Mouse (Mus musculus) bone marrow, adult 2 months (tissue): ENCODE measurements around the gene Dnase2a. TPM values are rescaled to one million over a fixed set of nuclear protein-coding genes. Genes with fewer than 3 reads are reported as not detected.

Experiments
- H3K27ac ChIP-seq: fragments of 200-500 bp; 2 replicates; pipeline ENCODE4 v1.5.1; 2012; ENCODE audit warnings: low read depth, mild to moderate bottlenecking, control low read depth, inconsistent platforms, low read length; ENCODE audit not compliant: control insufficient read depth, poor library complexity, insufficient read depth
- H3K4me1 ChIP-seq: fragments of 200-500 bp; 2 replicates; pipeline ENCODE4 v1.6.1; 2011; ENCODE audit warnings: low read length; ENCODE audit not compliant: control insufficient read depth, insufficient read depth
- H3K4me3 ChIP-seq: fragments of 200-500 bp; replicated peaks from 2 replicates; pipeline ENCODE3; 2011; ENCODE audit warnings: mild to moderate bottlenecking, low read depth, low read length, control low read depth; ENCODE audit not compliant: control insufficient read depth
- CTCF ChIP-seq: fragments of 200-500 bp; IDR thresholded peaks from 2 replicates; pipeline ENCODE4 v1.5.1; 2011; ENCODE audit warnings: low read length, control low read depth; ENCODE audit not compliant: control insufficient read depth, insufficient read depth
- POLR2A ChIP-seq: fragments of 200-500 bp; IDR thresholded peaks from 2 replicates; pipeline ENCODE4 v1.6.1; 2011; ENCODE audit warnings: low read depth, mild to moderate bottlenecking, control low read depth, low read length, borderline replicate concordance; ENCODE audit not compliant: control insufficient read depth
- WGBS: fragments of 180-500 bp; shearing (Covaris S2); methylation state at CpG from one replicate; pipeline ENCODE4 v1.1.7; 2018; 5-methylcytosine and 5-hydroxymethylcytosine counted together
- polyA plus RNA-seq: library from polyadenylated mRNA; stranded (reverse); fragments of >200 nt; gene quantifications from 2 replicates; pipeline ENCODE4 v1.2.4, GENCODE M21; 2011; ENCODE audit warnings: low replicate concordance; ENCODE audit not compliant: missing spikeins, insufficient read depth, insufficient read length

Dnase2a gene
- polyA plus RNA-seq, 1 experiment: 54.0 TPM

DNA sequence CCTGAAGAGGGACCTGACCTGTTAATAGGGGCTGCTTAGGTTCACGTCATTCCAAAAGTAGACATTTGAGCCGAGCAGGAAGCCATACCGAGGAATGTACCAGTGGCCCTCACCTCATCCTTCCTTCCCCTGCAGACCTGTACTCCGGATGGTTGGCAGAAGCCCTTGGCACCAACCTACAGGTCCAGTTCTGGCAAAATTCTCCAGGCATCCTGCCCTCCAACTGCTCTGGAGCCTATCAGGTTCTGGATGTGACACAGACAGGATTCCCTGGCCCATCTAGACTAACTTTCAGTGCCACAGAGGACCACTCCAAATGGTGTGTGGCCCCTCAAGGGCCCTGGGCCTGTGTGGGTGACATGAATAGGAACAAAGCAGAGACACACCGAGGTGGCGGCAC is 2.2 kb downstream of the Dnase2a start:
- WGBS: 82% methylated on average over 6 of the region's 6 CpGs
- Histone ChIP-seq H3K27ac (no peak overlapping the region), H3K4me3 (no peak overlapping the region), H3K4me1 (peaks cover 3% of the 10 kb centered on the region)
- TF ChIP-seq POLR2A (no peak), CTCF (no peak)

DNA sequence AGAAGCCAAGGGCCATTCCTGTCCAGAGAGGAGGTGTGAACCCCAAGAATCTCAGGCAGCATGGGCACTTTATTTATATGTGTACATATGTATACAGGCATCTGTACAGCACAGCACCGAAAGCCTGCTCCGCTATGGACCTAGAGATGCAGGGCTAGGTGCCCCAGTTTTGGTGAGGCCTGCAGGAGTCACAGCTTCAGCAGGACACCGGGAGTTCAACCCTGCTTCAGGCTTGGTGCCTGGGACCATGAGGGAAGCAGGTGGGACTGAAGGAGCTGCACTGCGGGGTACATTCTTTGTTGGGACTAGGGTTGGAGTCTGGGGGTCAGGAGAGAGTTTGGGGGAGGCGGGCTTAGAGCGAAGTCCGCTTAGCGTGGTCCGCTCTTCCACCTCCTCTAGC is 3.5 kb downstream of the Dnase2a start:
- 92% methylated on average over 9 of the region's 9 CpGs for WGBS
- no peak overlapping the region for H3K4me3 ChIP-seq
- H3K4me1 ChIP-seq: peaks cover 3% of the 10 kb centered on the region
- H3K27ac ChIP-seq: no peak overlapping the region
- no peak for TF ChIP-seq CTCF
- no peak for TF ChIP-seq POLR2A

DNA sequence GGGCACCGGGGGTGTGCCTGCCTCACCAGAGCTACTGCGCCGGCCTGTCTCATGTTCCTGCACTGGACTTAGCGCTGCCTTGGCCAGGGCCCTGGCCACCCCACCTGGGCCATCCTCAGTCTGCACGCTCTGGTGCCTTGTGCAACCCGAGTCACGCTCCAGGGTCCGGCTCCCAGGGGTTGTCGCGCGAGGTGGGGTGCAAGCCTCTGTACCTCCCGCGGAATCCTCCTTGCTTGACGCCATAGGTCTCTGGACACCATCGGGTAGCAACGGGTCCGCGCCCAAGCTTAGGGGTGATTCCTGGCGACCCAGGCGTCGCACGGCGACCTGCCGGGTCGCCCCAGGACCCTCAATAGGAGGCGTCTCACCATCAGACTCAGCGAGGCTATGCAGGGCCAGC is 4.0 kb downstream of the Dnase2a start:
- H3K27ac ChIP-seq: peak overlapping the region; percentile 20; the same call in 1 of the 2 replicates
- H3K4me1 ChIP-seq: peaks cover 3% of the 10 kb centered on the region

DNA sequence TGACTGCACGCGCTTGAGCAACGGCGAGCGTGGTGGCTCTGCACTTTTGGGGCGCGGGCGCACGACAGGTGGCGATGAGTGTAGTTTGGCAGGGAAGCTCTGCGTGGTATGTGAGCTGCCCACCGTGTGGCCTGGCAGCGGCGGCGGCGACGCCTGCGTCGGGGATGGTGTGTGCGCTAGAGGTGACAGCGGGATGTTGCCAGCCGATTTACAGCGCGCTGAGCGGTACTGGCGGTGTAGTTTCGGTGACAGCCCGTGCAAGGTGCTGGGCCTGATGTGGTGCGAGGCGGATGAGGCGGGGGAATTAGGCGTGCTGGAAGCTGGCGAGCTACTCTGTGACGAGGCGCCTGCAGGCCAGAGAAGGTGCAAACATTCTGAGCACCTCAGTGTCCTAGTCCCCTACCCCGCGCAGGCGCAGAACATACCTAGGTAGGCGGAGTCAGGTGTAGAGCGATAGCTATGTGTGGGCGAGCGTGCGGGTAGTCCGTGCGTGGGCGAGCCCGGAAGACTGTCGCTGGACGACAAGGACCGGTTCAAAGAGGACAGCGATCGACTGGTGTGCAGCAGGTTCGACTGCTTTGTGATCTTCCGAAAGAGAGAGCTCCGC is 4.6 kb downstream of the Dnase2a start:
- Histone ChIP-seq H3K4me3 (peak overlapping the region; percentile 61), H3K4me1 (peaks cover 3% of the 10 kb centered on the region), H3K27ac (peak overlapping the region; percentile 20)
- 3% methylated on average over 55 of the region's 55 CpGs for WGBS
- peak; percentile 35; the same call in 1 of the 2 replicates for TF ChIP-seq POLR2A
- TF ChIP-seq CTCF: no peak

More for the DNA sequence above, 4.0 kb downstream of the Dnase2a start:
- TF ChIP-seq CTCF (no peak), POLR2A (no peak)
- 67% methylated on average over 27 of the region's 27 CpGs for WGBS
- peak overlapping the region; percentile 61 for H3K4me3 ChIP-seq

DNA sequence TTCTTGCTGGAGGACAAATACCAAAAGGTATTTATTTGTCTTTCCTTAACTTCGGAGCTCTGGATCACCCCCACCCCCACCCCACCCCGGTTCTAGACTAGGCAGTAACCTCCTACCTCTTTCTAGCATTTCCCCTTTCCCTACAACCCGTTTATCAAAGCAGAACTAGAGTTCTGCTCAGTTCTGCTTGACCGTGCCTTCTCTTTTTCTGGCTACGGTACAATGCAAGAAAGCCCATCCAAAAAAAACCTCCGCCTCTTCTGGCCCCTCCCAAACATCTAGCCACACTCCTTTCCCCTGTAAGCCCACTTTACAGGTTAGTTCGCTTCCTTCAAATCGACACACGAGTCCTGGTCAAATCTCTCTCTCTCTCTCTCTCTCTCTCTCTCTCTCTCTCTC is 5.1 kb downstream of the Dnase2a start:
- TF ChIP-seq POLR2A (no peak), CTCF (no peak)
- peak overlapping the region; percentile 20 for H3K27ac ChIP-seq
- 4% methylated on average over 9 of the region's 9 CpGs for WGBS
- H3K4me1 ChIP-seq: peaks cover 3% of the 10 kb centered on the region
- peak overlapping the region; percentile 61 for H3K4me3 ChIP-seq

DNA sequence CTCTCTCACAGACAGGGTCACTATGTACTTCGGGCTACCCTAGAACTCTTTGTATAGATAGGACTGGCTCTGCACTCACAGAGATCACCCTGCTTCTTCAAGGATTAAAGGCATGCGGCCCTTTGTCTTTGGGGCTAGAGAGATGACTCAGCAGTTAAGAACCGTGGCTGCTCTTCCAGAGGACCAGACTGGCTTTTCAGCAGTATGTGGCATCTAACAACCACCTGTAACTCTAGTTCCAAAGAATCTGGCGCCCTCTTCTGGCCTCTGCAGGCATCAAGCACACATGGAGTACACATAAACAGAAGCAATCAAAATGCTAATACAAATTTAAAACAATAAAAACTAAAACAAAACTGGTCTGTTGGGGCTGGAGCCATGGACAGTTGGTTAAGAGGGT is 5.6 kb downstream of the Dnase2a start:
- no peak for TF ChIP-seq POLR2A
- TF ChIP-seq CTCF: peak; percentile 37; the same call in 1 of the 2 replicates
- H3K4me3 ChIP-seq: no peak overlapping the region
- 28% methylated on average over 4 of the region's 4 CpGs for WGBS
- no peak overlapping the region for H3K27ac ChIP-seq
- peaks cover 3% of the 10 kb centered on the region for H3K4me1 ChIP-seq

DNA sequence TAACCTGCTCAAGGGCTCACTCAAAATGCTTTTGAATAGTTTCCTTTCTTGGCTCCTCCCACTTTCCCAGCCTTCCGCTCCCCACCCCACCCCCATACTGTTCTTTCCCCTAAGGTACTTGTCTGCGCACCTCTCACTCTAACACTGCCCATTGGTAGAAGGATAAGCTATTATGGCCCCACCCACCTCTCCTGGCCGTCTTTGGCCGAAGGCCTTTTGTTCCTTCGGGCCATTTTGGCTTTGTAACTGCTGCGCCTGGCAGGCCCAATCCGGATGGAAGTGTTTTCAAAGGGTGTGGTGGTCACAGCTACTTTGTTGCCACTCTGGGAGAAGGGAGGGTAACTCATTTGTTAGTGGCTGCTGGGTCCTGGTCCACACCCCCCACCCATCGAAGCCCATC is 6.9 kb downstream of the Dnase2a start:
- no peak overlapping the region for H3K27ac ChIP-seq
- peaks cover 3% of the 10 kb centered on the region for H3K4me1 ChIP-seq
- WGBS: 86% methylated on average over 8 of the region's 8 CpGs
- TF ChIP-seq POLR2A (no peak), CTCF (no peak)
- H3K4me3 ChIP-seq: no peak overlapping the region

DNA sequence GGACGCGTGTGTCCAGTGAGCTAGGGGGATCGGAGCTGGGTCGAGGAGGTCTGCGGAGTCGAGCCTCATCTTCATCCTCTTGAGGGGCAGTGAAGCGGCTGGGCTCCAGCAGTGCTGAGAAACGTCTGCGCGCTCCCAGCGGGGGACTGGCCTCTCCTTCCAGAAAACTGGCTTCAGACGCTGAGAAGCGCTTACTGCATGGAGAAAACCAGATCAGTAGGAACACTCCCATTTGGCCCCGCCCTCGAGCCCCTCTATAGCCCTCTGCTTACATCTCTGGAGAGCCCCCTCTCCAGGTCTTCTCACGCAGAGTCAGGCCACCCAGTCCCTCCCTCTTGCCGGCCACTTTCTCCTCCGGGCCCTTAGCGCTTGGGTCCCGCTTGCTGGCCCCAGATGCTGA is 9.4 kb downstream of the Dnase2a start:
- no peak overlapping the region for H3K27ac ChIP-seq
- TF ChIP-seq POLR2A (no peak), CTCF (no peak)
- no peak overlapping the region for H3K4me3 ChIP-seq
- H3K4me1 ChIP-seq: peaks cover 3% of the 10 kb centered on the region
- WGBS: 61% methylated on average over 20 of the region's 20 CpGs

DNA sequence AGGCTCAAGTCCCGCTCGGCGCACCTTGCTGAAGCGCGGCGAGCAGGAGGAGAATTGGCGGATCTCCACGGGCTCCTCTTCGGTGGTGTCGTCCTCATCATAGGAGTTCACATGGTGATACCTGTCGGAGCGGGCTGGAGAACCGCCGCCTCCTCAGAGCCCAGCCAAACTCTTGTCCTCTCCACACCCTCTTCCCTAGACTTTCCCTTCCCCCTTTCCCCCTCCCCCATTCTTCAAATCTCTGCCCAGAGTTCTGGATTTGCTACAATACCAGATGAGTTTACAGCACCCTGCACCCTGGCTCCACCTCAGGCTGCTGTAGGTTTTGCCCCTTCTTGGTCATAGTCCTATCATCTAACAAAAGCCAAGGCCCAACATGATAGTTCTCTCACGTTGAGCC is 10.3 kb downstream of the Dnase2a start:
- no peak for TF ChIP-seq POLR2A
- no peak for TF ChIP-seq CTCF
- Histone ChIP-seq H3K27ac (no peak overlapping the region), H3K4me3 (no peak overlapping the region), H3K4me1 (no peaks in the 10 kb centered on the region)
- WGBS: 88% methylated on average over 15 of the region's 15 CpGs
